Mouse (Mus musculus) kidney, postnatal 4 days (tissue): ENCODE measurements around the gene Adcy6.

Experiments used
- DNase-seq, 2 experiments: peaks; one replicate each; pipeline ENCODE4 v3.0.0; 2021; ENCODE audit warnings: mixed read lengths in 2 of 2

Gene Adcy6

DNA sequence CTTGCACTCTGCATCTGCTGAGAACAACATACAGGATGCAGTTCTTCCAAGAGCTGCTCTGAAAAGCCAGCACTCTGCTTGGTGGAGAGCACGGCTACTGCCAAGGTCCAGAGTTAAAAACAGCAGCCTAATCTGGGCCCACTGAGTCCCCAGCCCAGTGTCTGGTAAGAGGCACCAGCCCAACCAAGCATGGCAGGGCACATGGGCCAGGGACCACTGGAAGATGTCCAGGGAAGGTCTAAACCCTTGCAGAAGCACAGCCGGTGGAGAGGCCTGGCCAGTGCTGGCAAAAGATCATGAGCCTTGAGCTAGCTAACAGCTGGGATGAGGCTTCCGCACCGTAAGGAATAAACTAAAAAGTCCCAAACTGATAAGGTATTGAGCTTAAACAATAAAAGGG lies 54.0 kb downstream of the Adcy6 start:
- DNase-seq: no peak

DNA sequence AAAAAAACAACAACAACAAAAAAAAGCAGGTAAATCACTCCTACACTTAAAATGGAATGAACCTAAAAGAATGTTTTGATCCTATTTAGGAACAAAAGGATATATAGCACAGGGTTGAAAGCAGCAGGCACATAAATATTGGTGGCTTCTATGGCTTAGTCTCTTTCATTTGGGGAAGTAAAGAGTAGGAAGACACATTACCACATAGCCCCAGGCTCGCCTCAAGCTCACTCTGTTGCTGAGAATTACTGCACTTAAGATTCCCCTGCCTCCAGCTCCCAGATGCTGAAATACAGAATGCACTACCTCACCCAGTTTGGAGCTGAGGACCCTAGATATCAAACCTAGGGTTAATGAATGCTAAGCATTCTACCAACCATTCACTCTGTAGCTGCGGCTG lies 57.1 kb downstream of the Adcy6 start:
- no peak for DNase-seq

DNA sequence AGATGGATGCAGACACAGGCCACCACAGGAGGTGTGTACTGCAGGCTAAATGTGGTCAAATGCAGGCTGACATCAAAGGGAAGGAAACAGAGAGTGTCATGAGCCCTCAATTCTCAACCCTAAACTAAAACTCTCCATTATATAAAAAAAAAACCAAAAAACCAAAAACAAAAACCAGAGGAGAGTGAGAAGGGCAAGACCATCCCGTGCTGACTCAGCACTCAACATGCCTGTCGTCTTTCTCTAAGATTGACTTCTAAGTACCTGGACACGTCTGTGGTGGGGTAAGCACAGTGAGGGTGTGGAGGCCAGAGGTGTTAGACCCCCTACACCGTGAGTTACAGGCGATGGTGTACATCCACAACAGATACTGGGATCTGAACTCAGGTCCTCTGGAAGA lies 63.0 kb downstream of the Adcy6 start:
- DNase-seq: no peak

DNA sequence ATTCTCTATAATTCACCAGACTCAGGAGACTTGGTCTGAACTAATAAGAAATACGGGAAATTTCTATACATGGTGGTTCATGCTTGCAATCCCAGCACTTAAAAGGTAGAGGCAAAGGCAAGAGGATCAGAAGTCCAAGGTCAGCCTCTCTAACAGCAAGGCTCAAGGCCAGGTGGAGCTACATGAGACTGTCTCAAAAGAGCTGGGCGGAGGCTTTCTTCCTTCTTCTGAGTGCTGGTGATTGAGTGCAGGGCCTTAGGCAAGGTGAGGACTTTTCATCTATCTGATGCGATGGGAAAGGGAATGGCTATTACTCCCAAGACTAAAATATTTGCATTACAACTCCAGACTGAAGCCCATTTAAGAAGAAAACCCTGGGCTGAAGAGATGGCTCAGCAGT lies 64.7 kb downstream of the Adcy6 start:
- DNase-seq: no peak

DNA sequence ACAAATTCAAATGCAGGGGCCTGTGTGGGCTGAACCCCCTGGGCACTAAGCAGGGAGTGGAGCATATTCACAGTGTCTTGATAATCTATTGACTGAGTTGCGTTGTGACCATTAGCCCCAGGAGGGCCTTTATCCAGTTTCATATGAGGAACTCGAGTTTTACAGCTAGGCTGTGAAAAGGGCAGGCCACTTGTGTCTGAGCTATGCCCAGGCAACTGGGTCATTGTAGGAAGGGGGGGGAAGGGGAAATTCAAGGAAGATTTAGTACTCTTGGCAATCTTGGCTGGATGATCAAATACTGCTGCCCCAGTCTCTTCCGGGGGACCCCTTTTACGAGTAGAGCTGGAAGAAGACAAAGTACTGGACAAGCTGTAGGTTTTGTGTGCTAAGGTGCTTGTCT lies 66.5 kb downstream of the Adcy6 start:
- no peak for DNase-seq

DNA sequence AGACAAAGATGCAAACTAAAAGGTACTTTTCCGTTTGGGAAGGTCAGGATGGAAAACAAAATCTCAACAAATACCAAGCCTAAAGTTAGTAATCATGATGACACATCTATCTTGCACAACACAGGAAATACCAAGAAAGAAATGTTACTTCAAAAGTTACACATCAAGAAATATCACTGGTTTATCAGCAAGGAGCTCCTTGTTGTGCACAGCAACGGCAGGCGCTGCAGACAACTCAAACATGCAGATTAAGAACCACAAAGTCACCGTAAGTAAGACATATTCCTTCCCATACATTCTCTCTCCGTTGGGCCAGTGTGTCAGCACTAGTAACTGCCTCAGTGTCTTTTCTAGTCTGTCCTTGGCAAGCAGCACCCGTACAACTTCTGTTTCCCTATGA lies 68.8 kb downstream of the Adcy6 start:
- DNase-seq: no peak
